Mouse (Mus musculus) gastrocnemius, adult 8-10 months (tissue): Measurements from ENCODE around the gene Fbln1. TPM values are rescaled to one million over a fixed set of nuclear protein-coding genes. Genes with fewer than 3 reads are reported as not detected.

Source experiments
- DNase-seq, 2 experiments: peaks; one replicate each; pipeline ENCODE4 v3.0.0; 2022; ENCODE audit warnings: low spot score in 2 of 2
- total RNA-seq, 4 experiments: library from RNA; stranded (reverse); gene quantifications; 2 replicates each; pipeline ENCODE4 v1.2.4; 2022

Gene Fbln1
- total RNA-seq, 4 experiments from 2014 or later, result 2.5 to 13.1 (median 5.3) TPM

GRCm38 (mm10) chr15:85334234-85334633, 128.5 kb downstream of the Fbln1 start:
- no peak for DNase-seq

DNA sequence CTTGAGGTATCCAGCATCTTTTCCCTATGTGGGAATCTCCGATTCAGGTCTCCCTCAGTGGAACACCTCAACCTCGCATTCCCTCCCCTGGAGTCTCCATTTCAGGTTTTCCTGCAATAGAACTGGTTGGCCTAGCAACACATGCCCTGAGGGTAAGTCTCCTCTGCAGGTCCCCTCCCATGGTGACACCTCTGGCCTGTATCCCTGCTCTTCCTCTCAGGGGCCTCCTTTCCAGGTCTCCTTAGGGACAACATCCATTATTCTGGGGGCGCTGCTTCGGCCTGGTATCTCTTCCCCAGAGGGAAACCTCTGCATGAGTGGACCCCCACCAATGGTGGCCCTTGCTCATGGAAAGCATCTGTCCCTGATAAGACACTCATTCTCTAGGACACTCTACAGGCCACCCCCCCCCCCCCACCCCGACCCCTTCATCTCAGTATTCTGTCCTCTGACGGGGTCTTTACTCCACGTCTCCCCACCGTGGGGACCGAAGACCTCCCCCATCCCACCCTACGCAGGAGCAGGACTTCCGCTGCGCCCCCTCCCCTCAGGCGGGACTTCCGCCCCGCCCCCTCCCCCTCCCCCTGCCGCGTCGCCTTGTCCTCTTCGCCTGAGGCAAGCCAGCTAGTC, 130.0 kb downstream of the Fbln1 start, which contains the start of gene Atxn10:
TSS of gene Atxn10 (plus strand) at position 575 of the 630 bp plus-strand sequence.
- no peak for DNase-seq

Other genes with a start within 250 kb of the Fbln1 start
- gene 5031439G07Rik, start 217.4 kb upstream of the Fbln1 start, total RNA-seq, result 100 to 1,000 TPM; 103 to 132 (median 110) TPM
- not detected for gene Upk3a, start 188.8 kb upstream of the Fbln1 start, total RNA-seq
- gene Fam118a, start 177.0 kb upstream of the Fbln1 start, total RNA-seq, result 1 to 10 TPM; 4.3 to 6.2 (median 5.2) TPM
- not detected for gene Smc1b, start 74.0 kb upstream of the Fbln1 start, total RNA-seq
- gene Ribc2, start 73.9 kb upstream of the Fbln1 start, total RNA-seq, result not detected
- 10 to 100 TPM; 26.0 to 27.9 (median 27.0) TPM for gene Atxn10, start 130.3 kb downstream of the Fbln1 start, total RNA-seq